Mouse (Mus musculus) cerebellum, adult 2 months (tissue): ENCODE measurements around the gene Cnot6. TPM values are rescaled to one million over a fixed set of nuclear protein-coding genes. Genes with fewer than 3 reads are reported as not detected.

Experiments
- DNase-seq, 2 experiments: peaks; one replicate each; pipeline ENCODE4 v3.0.0; 2021
- H3K27ac ChIP-seq: fragments of 200-500 bp; 2 replicates; pipeline ENCODE4 v1.5.1; 2012; ENCODE audit warnings: low read length, control low read depth, inconsistent platforms; ENCODE audit not compliant: insufficient read depth
- H3K27me3 ChIP-seq: fragments of 200-500 bp; 2 replicates; pipeline ENCODE4 v1.6.1; 2012; ENCODE audit warnings: inconsistent platforms, mild to moderate bottlenecking, low read length, moderate library complexity; ENCODE audit not compliant: control insufficient read depth, insufficient read depth
- H3K4me1 ChIP-seq: fragments of 200-500 bp; 2 replicates; pipeline ENCODE4 v1.6.1; 2011; ENCODE audit warnings: low read length; ENCODE audit not compliant: control insufficient read depth, insufficient read depth
- H3K4me3 ChIP-seq: fragments of 200-500 bp; replicated peaks from 2 replicates; pipeline ENCODE3; 2011; ENCODE audit warnings: mild to moderate bottlenecking, low read depth, low read length, control low read depth; ENCODE audit not compliant: insufficient read depth
- CTCF ChIP-seq: fragments of 200-500 bp; IDR thresholded peaks from 2 replicates; pipeline ENCODE4 v1.5.1; 2011; ENCODE audit warnings: low read depth, mild to moderate bottlenecking, control low read depth, low read length, moderate library complexity, borderline replicate concordance; ENCODE audit not compliant: insufficient read depth
- POLR2A ChIP-seq: fragments of 200-500 bp; IDR thresholded peaks from 2 replicates; pipeline ENCODE4 v1.6.1; 2011; ENCODE audit warnings: low read length, control low read depth, borderline replicate concordance; ENCODE audit not compliant: insufficient read depth
- WGBS: fragments of 180-500 bp; shearing (Covaris S2); methylation state at CpG from one replicate; pipeline ENCODE4 v1.1.7; 2018; 5-methylcytosine and 5-hydroxymethylcytosine counted together
- polyA plus RNA-seq: library from polyadenylated mRNA; depleted of rRNA; stranded (reverse); fragments of >200 nt; gene quantifications from 2 replicates; pipeline ENCODE4 v1.2.3, GENCODE M21; 2012

Gene Cnot6
- polyA plus RNA-seq, 1 experiment: 26.3 TPM

DNA sequence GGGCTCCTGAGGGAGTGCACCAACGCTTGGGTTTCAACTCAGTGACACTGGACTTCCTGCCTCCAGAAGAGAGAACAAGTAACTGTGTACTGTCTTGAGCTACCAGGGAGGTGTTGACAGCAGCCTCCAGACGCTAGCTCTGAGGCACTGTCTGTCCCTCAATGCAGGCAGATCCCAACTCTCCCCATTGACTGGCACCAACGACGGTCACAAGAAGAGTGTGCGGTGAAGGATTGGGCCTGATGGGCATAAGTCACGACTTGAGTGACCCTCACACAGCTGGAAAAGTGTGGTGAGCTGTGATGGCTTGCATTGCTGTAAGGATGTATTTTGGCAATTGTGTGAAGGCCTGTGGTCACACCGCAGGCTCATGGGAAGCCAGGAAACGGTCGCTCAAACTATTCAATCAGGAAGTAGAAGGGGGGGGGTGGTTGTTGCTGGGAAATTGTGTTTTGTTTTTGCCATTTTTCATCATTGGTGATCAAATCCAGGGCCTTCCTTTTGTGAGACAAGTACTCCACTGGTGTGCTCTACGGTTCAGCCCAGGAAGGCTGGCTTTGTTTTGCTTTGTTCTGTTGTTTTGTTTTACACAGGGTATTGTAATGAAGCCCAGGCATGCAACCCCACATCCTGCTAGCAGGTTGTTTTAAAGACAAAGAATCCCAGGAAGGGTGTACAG, 53.6 kb downstream of the Cnot6 start:
- H3K4me3 ChIP-seq: no peak overlapping the region
- WGBS: 60% methylated on average over 10 of the region's 10 CpGs
- no peak for DNase-seq
- H3K27ac ChIP-seq: no peak overlapping the region
- H3K4me1 ChIP-seq: 0 out of 2 replicates have a peak, but pooled peaks cover 2% of the 10 kb centered on the region
- no peaks in the 10 kb centered on the region; the same call in 1 of the 2 replicates for H3K27me3 ChIP-seq
- TF ChIP-seq CTCF (no peak), POLR2A (no peak)

DNA sequence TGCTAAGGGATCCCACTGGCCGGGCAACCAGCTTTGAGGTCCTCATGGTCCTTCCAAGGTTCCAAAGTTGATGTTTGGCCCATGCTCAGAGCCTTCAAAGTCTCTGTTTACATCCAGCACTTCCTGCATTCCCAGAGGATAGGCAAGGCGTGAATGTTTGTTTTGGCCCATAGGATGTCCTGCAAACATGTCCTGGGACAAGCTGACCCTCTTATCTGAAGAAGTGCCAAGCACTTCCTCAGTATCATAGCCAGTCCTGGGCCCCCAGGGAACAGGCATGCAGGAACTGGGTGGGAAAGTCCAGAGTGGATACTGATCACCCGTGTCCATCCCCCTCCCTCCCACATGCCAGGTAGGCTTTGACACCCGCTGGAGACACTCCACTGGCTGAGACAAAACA, 54.5 kb downstream of the Cnot6 start:
- TF ChIP-seq POLR2A: no peak
- no peak for TF ChIP-seq CTCF
- WGBS: 85% methylated on average over 4 of the region's 4 CpGs
- Histone ChIP-seq H3K4me3 (no peak overlapping the region), H3K27me3 (no peaks in the 10 kb centered on the region; the same call in 1 of the 2 replicates), H3K27ac (no peak overlapping the region), H3K4me1 (no peaks in the 10 kb centered on the region)
- DNase-seq: no peak

DNA sequence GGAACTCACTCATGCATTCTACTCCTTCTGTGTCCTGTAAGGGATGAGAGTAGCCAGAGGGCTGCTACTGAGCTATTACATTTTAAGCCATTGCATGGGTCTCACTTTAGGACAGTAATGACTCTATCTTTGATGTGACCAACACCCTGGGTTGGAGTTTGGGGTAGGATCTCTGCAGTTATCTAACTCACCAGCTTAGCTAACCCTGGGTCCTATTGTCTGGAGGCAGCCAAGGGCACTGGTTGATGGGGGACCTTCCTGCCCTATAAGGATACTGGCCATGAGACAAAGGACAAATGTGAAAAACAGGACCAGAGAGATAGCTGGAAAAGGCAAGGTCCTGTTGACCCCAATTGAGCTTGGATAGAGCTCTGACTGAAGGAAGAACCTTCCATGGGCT, 57.0 kb downstream of the Cnot6 start:
- no peak overlapping the region for H3K27ac ChIP-seq
- TF ChIP-seq POLR2A (no peak), CTCF (no peak)
- H3K27me3 ChIP-seq: no peaks in the 10 kb centered on the region
- H3K4me1 ChIP-seq: no peaks in the 10 kb centered on the region
- no peak overlapping the region for H3K4me3 ChIP-seq
- DNase-seq: no peak

DNA sequence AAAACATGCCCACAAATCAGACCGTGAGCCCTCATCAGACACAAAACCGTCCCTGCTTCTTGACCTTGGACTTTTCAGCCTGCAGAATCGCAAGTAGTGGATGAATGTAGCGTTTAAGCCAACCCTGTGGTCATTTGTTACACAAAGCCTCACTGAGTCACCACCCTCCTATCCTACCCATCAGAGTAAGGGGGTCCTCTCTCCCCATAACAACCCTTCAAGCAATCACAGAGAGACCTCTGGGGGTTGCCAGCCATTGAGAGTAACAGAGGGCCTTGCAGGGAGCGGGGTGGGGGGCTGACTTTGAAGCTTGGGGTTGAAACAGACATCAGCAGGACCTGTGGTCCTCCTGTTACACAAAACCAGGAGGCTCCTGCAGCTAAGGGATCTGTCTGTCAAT, 57.9 kb downstream of the Cnot6 start:
- TF ChIP-seq POLR2A (no peak), CTCF (no peak)
- H3K4me3 ChIP-seq: no peak overlapping the region
- no peak overlapping the region for H3K27ac ChIP-seq
- no peaks in the 10 kb centered on the region for H3K4me1 ChIP-seq
- WGBS: 89% methylated on average over 5 of the region's 5 CpGs
- DNase-seq: no peak
- no peaks in the 10 kb centered on the region for H3K27me3 ChIP-seq

DNA sequence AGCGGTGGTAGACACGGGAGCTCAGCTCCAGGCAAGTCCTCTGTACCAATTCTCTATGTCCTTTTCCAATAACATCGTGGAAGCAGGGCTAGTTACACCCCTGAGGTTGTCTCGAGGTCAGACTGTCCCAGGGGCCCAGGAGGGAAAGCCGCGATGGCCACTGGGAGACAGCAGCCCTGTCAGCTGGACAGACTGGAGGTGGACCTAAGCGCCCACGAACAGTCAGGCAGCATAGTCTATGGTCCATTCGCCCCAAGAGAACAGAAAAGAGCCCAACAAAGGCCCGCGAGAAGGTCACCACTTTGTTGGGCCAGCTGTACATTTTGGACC, 59.5 kb downstream of the Cnot6 start:
- TF ChIP-seq POLR2A: no peak
- no peak for TF ChIP-seq CTCF
- no peak for DNase-seq
- Histone ChIP-seq H3K4me1 (no peaks in the 10 kb centered on the region), H3K4me3 (peak overlapping the region; percentile 45), H3K27me3 (no peaks in the 10 kb centered on the region), H3K27ac (no peak overlapping the region)
- WGBS: 39% methylated on average over 11 of the region's 11 CpGs

DNA sequence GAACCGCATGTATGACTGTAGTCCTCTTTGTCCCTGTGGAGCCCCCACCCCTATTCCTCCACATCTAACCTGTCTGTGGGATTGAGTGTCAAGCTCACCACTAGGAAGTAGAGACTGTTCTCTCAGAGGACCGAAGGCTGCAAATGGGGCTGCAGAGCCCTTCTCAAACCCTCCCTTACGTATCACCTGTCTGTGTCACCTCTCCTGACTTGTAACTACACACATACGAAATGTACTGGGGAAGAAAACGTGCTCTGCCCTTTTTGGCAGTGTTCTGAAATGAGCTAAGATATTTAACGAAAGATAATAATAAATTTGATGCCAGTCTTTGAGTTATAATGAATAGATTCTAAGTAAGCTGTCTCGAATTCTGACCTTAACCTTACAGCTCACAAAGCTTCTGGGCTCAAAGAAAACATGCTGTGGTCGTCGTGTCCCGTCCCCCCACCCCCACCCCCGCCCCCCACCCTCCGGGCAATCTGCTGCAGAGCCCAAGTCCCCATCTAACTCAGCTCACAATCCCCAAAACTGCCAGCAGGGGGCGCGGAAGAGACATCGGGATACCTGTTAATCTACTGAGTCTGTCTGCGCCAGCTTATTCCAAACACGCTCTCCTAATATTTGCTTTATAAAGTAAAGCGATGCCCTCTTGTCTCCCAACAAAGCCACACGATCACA, 60.0 kb downstream of the Cnot6 start:
- no peak for TF ChIP-seq POLR2A
- TF ChIP-seq CTCF: peak; percentile 68
- H3K4me1 ChIP-seq: no peaks in the 10 kb centered on the region
- no peak overlapping the region for H3K27ac ChIP-seq
- 22% methylated on average over 19 of the region's 19 CpGs for WGBS
- peak overlapping the region; percentile 45 for H3K4me3 ChIP-seq
- no peaks in the 10 kb centered on the region for H3K27me3 ChIP-seq
- DNase-seq: peak; percentile 65 to 77

DNA sequence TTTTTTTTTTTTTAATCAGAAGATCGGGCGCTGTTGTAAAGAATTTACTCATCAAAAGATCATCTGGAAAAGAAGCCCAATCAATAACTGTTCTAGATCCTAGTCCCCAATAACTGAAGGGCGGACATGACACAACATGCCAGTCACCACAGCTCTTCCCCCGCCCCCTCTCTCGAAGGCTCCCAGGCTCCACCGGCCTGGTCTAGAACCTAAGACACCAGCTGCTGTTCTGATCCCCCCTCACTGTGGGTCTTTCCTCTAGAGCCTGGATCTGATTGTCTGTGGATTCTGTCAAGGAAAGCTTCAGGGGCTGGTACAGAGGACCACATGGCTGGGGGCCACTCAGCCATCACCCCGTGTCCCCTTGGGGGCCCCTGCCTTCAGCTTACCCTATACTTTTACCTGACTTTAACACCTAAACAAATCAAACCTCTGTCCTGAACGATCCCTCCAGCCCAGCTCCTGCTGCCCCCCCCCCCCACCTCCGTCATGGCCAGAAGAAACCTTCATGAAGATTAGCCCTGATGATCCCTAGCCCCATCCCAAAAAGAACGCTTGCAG, 60.7 kb downstream of the Cnot6 start:
- no peaks in the 10 kb centered on the region for H3K27me3 ChIP-seq
- 83% methylated on average over 10 of the region's 10 CpGs for WGBS
- no peak for TF ChIP-seq CTCF
- TF ChIP-seq POLR2A: no peak
- no peaks in the 10 kb centered on the region for H3K4me1 ChIP-seq
- DNase-seq: no peak
- no peak overlapping the region for H3K27ac ChIP-seq
- H3K4me3 ChIP-seq: no peak overlapping the region

DNA sequence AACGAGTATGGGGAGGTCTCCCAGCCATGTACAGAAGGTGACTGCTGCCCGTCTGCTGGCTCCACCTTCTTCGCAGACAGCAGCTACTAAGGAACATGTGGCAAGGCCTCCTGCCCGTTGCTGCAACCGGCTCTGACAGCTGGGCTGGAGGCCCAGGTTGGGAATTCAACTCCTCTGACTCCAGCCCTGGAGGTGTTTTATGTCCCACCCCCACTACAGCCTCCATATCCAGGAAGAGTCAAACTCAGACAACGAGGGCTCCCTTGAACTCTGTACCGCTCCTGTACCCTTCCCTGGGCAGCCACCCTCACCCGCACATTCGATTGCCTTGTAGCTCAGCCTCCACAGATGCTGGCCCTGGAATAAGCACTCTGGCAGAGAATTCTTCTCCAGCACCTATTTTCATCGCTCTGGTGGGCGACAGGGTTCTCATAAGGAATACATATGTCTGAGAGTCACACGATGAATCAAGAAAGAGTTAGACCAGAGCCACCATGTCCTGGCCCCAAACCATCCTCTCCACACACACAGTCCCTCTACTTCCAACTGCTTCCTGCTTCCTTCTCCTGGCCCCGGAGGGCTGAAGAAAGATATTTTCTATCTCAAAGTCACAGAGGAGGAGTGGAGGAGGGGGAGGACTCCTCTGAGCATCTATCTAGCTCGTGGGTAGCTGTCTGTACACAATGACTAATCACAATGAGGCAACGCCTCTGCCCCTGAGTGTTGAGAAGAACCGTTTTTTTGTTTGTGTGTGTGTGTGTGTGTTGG, 61.3 kb downstream of the Cnot6 start:
- 63% methylated on average over 16 of the region's 16 CpGs for WGBS
- no peak for TF ChIP-seq POLR2A
- no peak for TF ChIP-seq CTCF
- Histone ChIP-seq H3K27ac (no peak overlapping the region), H3K4me1 (no peaks in the 10 kb centered on the region), H3K4me3 (no peak overlapping the region), H3K27me3 (no peaks in the 10 kb centered on the region)
- no peak for DNase-seq
